Mouse (Mus musculus) heart, adult 2 months (tissue): ENCODE measurements around the gene Htr6.

Experiments
- CTCF ChIP-seq: fragments of 200-600 bp; IDR thresholded peaks from 2 replicates; pipeline ENCODE4 v1.8.1; 2022; ENCODE audit warnings: antibody characterized with exemption, mild to moderate bottlenecking, moderate library complexity
- EP300 ChIP-seq: fragments of 200-500 bp; IDR thresholded peaks from 2 replicates; pipeline ENCODE4 v1.6.1; 2011; ENCODE audit warnings: low read depth, low read length, control low read depth; ENCODE audit not compliant: insufficient read depth
- POLR2A ChIP-seq: fragments of 200-500 bp; IDR thresholded peaks from 2 replicates; pipeline ENCODE4 v1.6.1; 2011; ENCODE audit warnings: mild to moderate bottlenecking, low read depth, low read length, control low read depth; ENCODE audit not compliant: insufficient read depth

GRCm38 (mm10) chr4:139105453-139105852 lies 30.1 kb upstream of the Htr6 start:
- TF ChIP-seq POLR2A (no peak), CTCF (no peak), EP300 (no peak)
